Mouse (Mus musculus) kidney, embryonic 15.5 days (tissue): Measurements from ENCODE around the gene Rcbtb2. TPM values are rescaled to one million over a fixed set of nuclear protein-coding genes. Genes with fewer than 3 reads are reported as not detected.

Source experiments
- ATAC-seq: fragments of 200-750 bp; cut with Nextera tagmentation; replicated peaks from 2 replicates; pipeline ENCODE4 v1.8.0; 2017; ENCODE audit warnings: moderate TSS enrichment; ENCODE audit not compliant: low FRiP score
- H3K27ac ChIP-seq: fragments of 300-500 bp; sonication (generic); 2 replicates; pipeline ENCODE4 v1.5.1; 2015; ENCODE audit warnings: mild to moderate bottlenecking, inconsistent platforms
- H3K27me3 ChIP-seq: fragments of 300-500 bp; sonication (generic); 2 replicates; pipeline ENCODE4 v1.6.1; 2015; ENCODE audit warnings: inconsistent platforms
- H3K36me3 ChIP-seq: fragments of 300-500 bp; sonication (generic); 2 replicates; pipeline ENCODE4 v1.6.1; 2015; ENCODE audit warnings: inconsistent platforms
- H3K4me1 ChIP-seq: fragments of 300-500 bp; sonication (generic); 2 replicates; pipeline ENCODE4 v1.6.1; 2015; ENCODE audit warnings: inconsistent platforms
- H3K4me2 ChIP-seq: fragments of 300-500 bp; sonication (generic); 2 replicates; pipeline ENCODE4 v1.6.1; 2015; ENCODE audit warnings: moderate library complexity, mild to moderate bottlenecking, inconsistent platforms
- H3K4me3 ChIP-seq: fragments of 300-500 bp; sonication (generic); replicated peaks from 2 replicates; pipeline ENCODE4 v1.5.1; 2015; ENCODE audit warnings: mild to moderate bottlenecking, inconsistent platforms
- H3K9ac ChIP-seq: fragments of 300-500 bp; sonication (generic); 2 replicates; pipeline ENCODE4 v1.6.1; 2015; ENCODE audit warnings: mild to moderate bottlenecking, inconsistent platforms
- H3K9me3 ChIP-seq: fragments of 300-500 bp; sonication (generic); replicated peaks from 2 replicates; pipeline ENCODE4 v1.6.1; 2016; ENCODE audit warnings: inconsistent platforms
- WGBS: fragments of 180-500 bp; shearing (Covaris S2); methylation state at CpG from one replicate; pipeline ENCODE4 v1.1.7; 2015; ENCODE audit warnings: mixed read lengths; 5-methylcytosine and 5-hydroxymethylcytosine counted together
- polyA plus RNA-seq: library from polyadenylated mRNA; unstranded; fragments of >200 nt; fragmentation: Nextera tagmentation; extraction: Ambion mirVana; gene quantifications from 2 replicates; pipeline ENCODE4 v1.2.1, GENCODE M21; 2015

Gene Rcbtb2
- polyA plus RNA-seq, 1 experiment from 2014 or later: 128 TPM

GRCm38 (mm10) chr14:73163363-73163998 is 40.6 kb downstream of the Rcbtb2 start:
- 91% methylated on average over 10 of the region's 10 CpGs for WGBS
- Histone ChIP-seq H3K9me3 (no peaks in the 10 kb centered on the region), H3K36me3 (peaks cover 89% of the 10 kb centered on the region)

DNA sequence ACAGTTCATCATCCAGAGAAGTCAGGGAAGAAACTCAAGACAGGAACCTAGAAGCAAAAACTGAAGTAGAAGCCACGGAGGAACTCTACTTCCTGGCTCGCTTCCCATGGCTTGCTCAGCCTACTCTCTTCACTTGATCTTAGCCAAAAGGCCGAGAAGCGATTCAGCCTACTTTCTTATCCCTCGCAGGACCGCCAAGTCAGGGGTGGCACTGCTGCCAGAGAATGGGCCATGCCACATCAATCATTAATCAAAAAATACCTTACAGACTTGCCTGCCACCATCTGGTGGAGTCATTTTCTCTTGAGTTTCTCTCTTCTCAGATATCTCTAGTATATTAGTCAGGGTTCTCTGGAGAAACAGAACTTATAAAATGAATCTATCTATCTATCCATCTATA is 42.3 kb downstream of the Rcbtb2 start:
- Histone ChIP-seq H3K4me3 (no peak overlapping the region), H3K36me3 (peaks cover 87% of the 10 kb centered on the region), H3K27me3 (no peaks in the 10 kb centered on the region), H3K4me1 (no peaks in the 10 kb centered on the region), H3K9me3 (no peaks in the 10 kb centered on the region), H3K9ac (no peak overlapping the region), H3K4me2 (no peak overlapping the region), H3K27ac (no peak overlapping the region)
- ATAC-seq: no peak
- WGBS: 93% methylated on average over 6 of the region's 6 CpGs

More at GRCm38 (mm10) chr14:73163363-73163998, 40.6 kb downstream of the Rcbtb2 start:
- Histone ChIP-seq H3K4me3 (no peak overlapping the region), H3K27me3 (no peaks in the 10 kb centered on the region), H3K4me1 (no peaks in the 10 kb centered on the region), H3K9ac (no peak overlapping the region), H3K27ac (no peak overlapping the region), H3K4me2 (no peak overlapping the region)
- ATAC-seq: no peak

- Histone ChIP-seq H3K9me3 (no peaks in the 10 kb centered on the region), H3K4me1 (no peaks in the 10 kb centered on the region), H3K9ac (no peak overlapping the region), H3K4me2 (no peak overlapping the region), H3K4me3 (no peak overlapping the region), H3K27ac (no peak overlapping the region), H3K27me3 (no peaks in the 10 kb centered on the region), H3K36me3 (peaks cover 94% of the 10 kb centered on the region)
- WGBS: 89% methylated on average over 6 of the region's 6 CpGs
- ATAC-seq: no peak
Observed at GRCm38 (mm10) chr14:73168605-73169004, 45.8 kb downstream of the Rcbtb2 start.

GRCm38 (mm10) chr14:73169926-73170844 is 47.3 kb downstream of the Rcbtb2 start:
- 85% methylated on average over 13 of the region's 13 CpGs for WGBS
- H3K27ac ChIP-seq: no peak overlapping the region

GRCm38 (mm10) chr14:73172196-73173011 is 49.6 kb downstream of the Rcbtb2 start:
- no peaks in the 10 kb centered on the region for H3K4me1 ChIP-seq
- no peak for ATAC-seq
- H3K36me3 ChIP-seq: peaks cover 97% of the 10 kb centered on the region
- no peak overlapping the region for H3K27ac ChIP-seq
- H3K9me3 ChIP-seq: no peaks in the 10 kb centered on the region
- no peak overlapping the region for H3K9ac ChIP-seq
- no peaks in the 10 kb centered on the region for H3K27me3 ChIP-seq
- WGBS: 83% methylated on average over 12 of the region's 12 CpGs
- no peak overlapping the region for H3K4me3 ChIP-seq
- no peak overlapping the region for H3K4me2 ChIP-seq

More at GRCm38 (mm10) chr14:73169926-73170844, 47.3 kb downstream of the Rcbtb2 start:
- Histone ChIP-seq H3K9me3 (no peaks in the 10 kb centered on the region), H3K36me3 (peaks cover 94% of the 10 kb centered on the region), H3K4me3 (no peak overlapping the region), H3K9ac (no peak overlapping the region), H3K4me2 (no peak overlapping the region), H3K4me1 (no peaks in the 10 kb centered on the region), H3K27me3 (no peaks in the 10 kb centered on the region)
- no peak for ATAC-seq

- H3K36me3 ChIP-seq: peaks cover 97% of the 10 kb centered on the region
- no peak overlapping the region for H3K4me3 ChIP-seq
- no peaks in the 10 kb centered on the region for H3K4me1 ChIP-seq
- WGBS: 91% methylated on average over 11 of the region's 11 CpGs
- no peak overlapping the region for H3K9ac ChIP-seq
- ATAC-seq: no peak
- no peak overlapping the region for H3K4me2 ChIP-seq
- H3K9me3 ChIP-seq: no peaks in the 10 kb centered on the region
- no peak overlapping the region for H3K27ac ChIP-seq
- no peaks in the 10 kb centered on the region for H3K27me3 ChIP-seq
Observed at GRCm38 (mm10) chr14:73173662-73174061, 50.8 kb downstream of the Rcbtb2 start.

DNA sequence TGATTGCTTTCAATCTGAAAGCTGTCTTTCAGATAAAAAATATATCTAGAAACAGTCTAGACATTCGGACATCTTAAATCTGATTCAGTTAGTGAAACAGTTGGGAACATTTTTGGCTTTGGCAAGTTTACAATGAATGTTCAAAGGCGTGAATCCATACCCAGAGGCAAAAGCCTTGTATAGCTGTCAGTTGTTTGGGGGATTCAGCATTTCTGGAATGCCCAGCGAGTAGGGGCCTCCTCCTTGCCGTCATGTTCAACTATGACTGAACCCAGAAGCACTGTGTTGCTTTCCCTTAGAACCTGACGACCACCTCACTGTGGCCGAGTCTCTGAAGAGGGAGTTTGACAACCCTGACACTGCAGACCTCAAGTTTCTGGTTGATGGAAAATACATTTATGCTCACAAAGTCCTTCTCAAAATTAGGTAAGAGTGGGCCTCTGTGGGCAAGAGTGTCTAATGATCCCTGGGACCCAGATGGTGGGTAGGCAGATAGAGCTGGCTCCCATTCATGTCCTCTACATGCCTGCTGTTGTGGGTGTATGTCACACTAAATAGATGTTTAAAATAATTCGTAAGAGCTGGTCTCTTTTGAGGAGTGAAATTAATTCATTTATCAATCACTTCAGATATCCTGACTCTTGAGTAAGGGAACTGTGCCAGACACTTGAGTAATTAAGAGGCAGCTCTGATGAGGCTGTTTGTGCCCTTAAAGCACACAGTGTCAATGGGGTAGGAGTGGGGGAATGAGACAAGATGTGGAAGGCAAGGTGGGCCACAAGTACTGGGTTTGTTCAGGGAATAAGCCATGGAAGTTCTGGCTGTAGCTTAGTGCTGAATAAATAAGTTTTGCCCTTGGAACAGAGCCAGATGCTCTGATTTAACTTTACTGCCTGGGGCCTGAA is 51.5 kb downstream of the Rcbtb2 start:
- 79% methylated on average over 7 of the region's 7 CpGs for WGBS
- no peak overlapping the region for H3K9ac ChIP-seq

GRCm38 (mm10) chr14:73175031-73175430 is 52.2 kb downstream of the Rcbtb2 start:
- no peak for ATAC-seq
- no peaks in the 10 kb centered on the region for H3K27me3 ChIP-seq
- no peaks in the 10 kb centered on the region for H3K9me3 ChIP-seq
- no peak overlapping the region for H3K4me2 ChIP-seq
- no peaks in the 10 kb centered on the region for H3K4me1 ChIP-seq
- 79% methylated on average over 1 of the region's 1 CpGs for WGBS
- no peak overlapping the region for H3K9ac ChIP-seq
- H3K4me3 ChIP-seq: no peak overlapping the region
- H3K27ac ChIP-seq: no peak overlapping the region
- peaks cover 100% of the 10 kb centered on the region for H3K36me3 ChIP-seq

More for the DNA sequence above, 51.5 kb downstream of the Rcbtb2 start:
- Histone ChIP-seq H3K4me1 (no peaks in the 10 kb centered on the region), H3K4me3 (no peak overlapping the region), H3K9me3 (no peaks in the 10 kb centered on the region), H3K27me3 (no peaks in the 10 kb centered on the region), H3K4me2 (no peak overlapping the region), H3K27ac (no peak overlapping the region), H3K36me3 (peaks cover 100% of the 10 kb centered on the region)
- no peak for ATAC-seq

- Histone ChIP-seq H3K27ac (no peak overlapping the region), H3K27me3 (no peaks in the 10 kb centered on the region), H3K36me3 (peaks cover 100% of the 10 kb centered on the region), H3K4me1 (0 out of 2 replicates have a peak, but pooled peaks cover 3% of the 10 kb centered on the region), H3K9ac (no peak overlapping the region), H3K9me3 (no peaks in the 10 kb centered on the region), H3K4me3 (no peak overlapping the region), H3K4me2 (no peak overlapping the region)
- ATAC-seq: no peak
- 63% methylated on average over 6 of the region's 6 CpGs for WGBS
Observed at GRCm38 (mm10) chr14:73175814-73176213, 53.0 kb downstream of the Rcbtb2 start.

DNA sequence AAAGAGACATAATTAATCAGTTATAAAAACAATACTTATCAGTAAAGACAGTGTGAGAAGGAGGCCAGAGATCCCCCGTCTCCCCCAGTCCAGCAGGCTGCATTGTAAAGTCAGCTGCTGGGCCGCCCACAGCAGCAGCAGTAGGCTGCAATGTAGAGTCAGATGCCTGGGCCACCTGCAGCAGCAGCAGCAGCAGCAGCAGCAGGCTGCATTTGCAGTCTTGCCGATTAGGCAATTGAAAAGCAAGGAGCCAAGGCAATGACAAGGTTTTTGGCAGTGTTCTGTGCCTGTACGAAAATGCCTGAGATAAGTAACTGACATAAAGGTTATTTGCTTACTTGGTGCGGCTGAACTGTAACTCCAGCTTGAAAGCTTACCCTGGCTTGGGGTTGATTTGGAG is 53.4 kb downstream of the Rcbtb2 start:
- Histone ChIP-seq H3K9ac (no peak overlapping the region), H3K36me3 (peaks cover 99% of the 10 kb centered on the region), H3K4me1 (0 out of 2 replicates have a peak, but pooled peaks cover 3% of the 10 kb centered on the region), H3K9me3 (no peaks in the 10 kb centered on the region), H3K4me3 (no peak overlapping the region), H3K4me2 (no peak overlapping the region), H3K27ac (no peak overlapping the region), H3K27me3 (no peaks in the 10 kb centered on the region)
- ATAC-seq: no peak
- WGBS: 72% methylated on average over 5 of the region's 5 CpGs

DNA sequence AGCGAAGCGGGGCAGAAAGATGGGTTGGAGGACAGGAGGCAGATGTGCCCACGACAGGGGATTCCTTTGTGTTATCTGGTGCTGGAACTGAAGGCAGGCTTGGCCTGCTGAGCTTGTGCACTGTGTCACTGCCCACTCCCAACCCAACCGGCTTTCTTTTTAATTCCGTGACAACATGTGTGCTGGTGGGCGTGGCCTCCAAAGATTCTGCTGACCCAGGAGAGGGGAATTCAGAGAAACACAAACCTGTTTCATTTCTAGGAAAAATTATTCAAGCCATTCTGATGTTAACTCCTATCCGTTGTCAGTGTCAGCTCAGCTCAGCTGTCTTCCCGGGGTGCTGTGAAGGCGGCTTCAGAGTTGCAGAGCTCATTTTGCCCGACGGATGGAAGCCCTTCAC is 55.1 kb downstream of the Rcbtb2 start:
- Histone ChIP-seq H3K4me1 (0 out of 2 replicates have a peak, but pooled peaks cover 3% of the 10 kb centered on the region), H3K4me3 (no peak overlapping the region), H3K36me3 (peaks cover 99% of the 10 kb centered on the region), H3K27me3 (no peaks in the 10 kb centered on the region), H3K27ac (no peak overlapping the region), H3K9ac (no peak overlapping the region), H3K4me2 (no peak overlapping the region), H3K9me3 (no peaks in the 10 kb centered on the region)
- ATAC-seq: no peak
- 87% methylated on average over 11 of the region's 11 CpGs for WGBS
